Mouse (Mus musculus): ENCODE measurements at regions not wholly inside any gene's neighbourhood (a gene's known extent, or its start where the extent isn't known, plus 50 kb on each side); places are given as distances from the start of the nearest gene placed in this dataset.

- no peak for DNase-seq
These were observed 439.9 kb downstream of the Nyap2 start for GRCm38 (mm10) chr1:81516575-81517210.

DNA sequence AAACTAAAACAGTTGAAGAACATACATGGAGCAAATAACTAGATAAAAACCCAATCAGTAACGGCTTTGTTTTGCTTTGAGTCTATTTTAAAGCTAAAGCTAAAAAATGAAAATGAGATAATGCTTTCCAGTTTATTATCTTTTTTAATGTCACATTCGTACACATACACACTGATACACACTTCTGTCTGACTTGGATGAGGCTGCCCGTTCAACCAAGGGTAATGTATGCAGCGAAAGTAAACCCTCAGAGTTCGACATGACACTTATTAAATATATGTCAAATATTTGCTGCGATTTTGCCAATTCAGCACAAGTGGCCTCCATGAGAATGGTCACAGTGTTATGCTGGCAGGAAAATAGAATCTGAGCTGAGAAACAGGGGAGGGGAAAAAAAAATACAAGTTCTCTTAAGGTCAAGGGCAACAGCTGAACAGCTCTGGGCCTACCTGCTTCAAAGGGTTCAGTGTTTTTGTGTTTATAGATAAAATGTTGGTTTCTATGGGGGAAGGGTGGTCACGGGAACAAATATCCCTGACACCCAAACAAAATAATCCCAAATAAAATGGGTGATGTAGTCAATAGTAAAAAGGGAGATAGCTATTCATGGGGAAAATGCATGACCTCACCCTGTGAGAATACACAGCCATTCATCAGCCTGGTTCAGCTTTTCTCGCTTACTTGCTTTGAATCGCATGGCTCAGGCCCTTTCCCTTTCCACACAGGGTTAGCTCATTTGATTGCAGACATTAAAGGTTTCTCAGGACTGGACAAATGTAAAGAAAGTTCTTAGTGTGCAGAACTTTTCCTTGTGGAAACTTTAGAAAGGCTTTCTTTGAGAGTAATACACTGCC, 443.9 kb downstream of the Nyap2 start:
- no peak for DNase-seq

GRCm38 (mm10) chr1:81522929-81523328, 446.2 kb downstream of the Nyap2 start:
- DNase-seq: no peak

- DNase-seq: no peak
These were observed 449.1 kb downstream of the Nyap2 start for GRCm38 (mm10) chr1:81525821-81526220.

- no peak for DNase-seq
These were observed 461.1 kb downstream of the Nyap2 start for GRCm38 (mm10) chr1:81537836-81538235.

- DNase-seq: no peak
These were observed 463.0 kb downstream of the Nyap2 start for GRCm38 (mm10) chr1:81539591-81540311.

DNA sequence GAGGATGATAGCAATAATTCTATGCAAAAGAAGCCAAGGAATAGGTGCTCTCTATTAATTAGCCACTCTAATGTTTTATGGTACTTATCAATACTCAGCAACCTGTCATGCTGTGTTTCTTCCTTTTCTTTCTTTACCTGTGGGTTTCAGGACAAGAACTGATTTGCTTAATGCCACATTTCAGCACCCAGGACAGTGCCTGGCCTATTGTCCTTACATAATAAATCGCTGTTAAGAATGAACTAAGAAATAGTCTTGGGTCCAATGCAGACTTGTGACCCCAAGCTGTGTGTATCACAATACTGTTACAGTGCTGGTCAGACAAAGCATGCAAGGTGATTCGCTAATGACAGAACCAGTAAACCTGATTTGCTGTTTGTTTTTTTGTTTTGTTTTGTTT, 472.2 kb downstream of the Nyap2 start:
- no peak for DNase-seq

GRCm38 (mm10) chr1:81549706-81550105, 473.0 kb downstream of the Nyap2 start:
- no peak for DNase-seq

DNA sequence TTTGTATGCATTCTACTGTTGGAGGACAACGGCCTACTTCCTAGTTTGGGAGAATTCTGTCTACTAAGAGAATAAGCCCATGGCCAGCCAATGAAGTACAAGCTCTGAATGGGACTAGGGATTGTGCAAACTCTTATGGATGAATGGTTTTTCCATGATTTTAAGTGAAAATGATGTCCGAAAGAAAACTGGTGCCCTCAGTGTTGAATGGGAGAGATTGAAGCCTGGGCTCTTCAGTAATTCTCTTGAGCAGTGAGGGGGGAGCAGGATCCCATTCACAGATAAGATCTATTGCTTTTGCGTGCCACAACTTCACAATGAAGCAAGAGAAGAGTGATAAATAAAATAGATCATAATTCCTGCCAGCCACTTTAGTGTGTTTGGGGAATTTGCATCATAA, 476.0 kb downstream of the Nyap2 start:
- DNase-seq: no peak

DNA sequence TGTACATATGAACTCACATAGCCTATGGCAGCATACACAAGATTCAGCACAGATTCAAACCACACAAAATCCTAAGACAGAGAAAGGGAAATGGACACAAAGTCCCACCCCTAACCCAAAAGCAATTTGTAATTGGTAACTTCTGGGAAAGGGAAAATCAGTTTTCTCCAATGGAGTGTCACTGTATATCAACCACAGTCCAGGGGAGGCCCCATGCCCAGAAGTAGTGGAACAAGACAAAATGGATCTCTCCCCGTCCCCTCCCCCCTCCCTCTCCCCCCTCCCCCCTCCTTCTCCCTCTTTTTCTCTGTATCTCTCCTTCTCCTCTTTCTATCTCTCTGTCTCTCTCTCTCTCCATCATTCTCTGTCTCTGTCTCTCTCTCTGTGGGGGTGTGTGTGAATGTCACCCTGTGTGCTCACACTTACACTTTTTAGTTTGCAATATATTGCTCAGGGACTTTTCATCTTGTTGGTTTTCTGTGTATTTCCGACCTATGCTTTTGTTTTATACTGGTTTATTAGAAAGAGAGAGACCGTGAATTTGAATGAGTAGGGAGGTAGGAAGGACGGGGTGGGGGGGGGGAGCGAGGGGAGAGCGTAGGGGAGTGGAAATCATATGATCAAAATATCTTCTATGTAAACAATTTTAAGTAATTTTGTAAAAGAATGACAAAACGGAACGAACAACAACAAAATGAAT, 500.4 kb downstream of the Nyap2 start:
- no peak for DNase-seq

DNA sequence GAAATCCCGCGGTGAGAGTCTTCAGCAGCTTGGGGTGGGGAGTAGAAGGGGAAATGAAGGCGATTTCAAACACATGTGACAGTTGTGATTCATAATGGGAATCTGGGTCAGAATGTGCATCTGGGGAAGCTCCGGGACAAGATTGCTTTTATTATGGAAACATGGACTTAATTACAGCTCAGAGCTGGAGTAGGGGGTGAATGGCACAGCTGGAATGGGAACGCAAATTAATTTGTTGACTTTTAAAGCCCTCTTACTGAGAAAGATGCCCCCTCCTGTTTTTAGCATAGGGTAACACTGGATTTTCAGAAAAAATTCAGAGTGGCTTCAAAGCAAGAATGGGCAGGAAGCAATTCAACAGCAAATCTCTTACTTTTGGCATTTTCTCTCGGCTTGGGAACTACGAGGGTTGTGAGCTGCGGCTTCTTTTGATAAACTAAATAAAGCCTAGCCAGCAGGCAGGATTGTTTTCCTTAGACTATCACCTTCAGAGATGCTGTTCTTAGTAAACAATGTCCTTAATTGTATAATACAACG, 501.0 kb downstream of the Nyap2 start:
- no peak for DNase-seq

DNA sequence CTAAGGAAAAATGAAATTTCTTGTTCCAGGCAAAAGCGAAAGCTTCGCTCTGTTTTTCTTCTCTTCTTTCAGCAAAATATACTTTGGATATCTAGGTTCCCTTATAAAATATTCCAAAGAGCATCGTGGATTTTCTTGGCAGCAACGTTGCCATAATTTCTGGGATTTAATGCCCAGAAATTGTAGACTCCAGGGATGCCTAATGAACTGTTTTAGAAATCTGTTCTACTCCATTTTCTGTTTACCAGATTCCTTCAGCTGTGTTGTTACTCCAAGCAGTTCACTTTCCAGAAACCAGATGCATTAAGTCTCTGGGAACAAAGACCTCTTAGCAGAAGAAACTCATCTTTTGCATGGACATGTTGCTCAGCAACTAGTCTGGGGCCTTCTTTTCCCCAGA, 504.5 kb downstream of the Nyap2 start:
- no peak for DNase-seq

GRCm38 (mm10) chr1:81587780-81588307, 511.1 kb downstream of the Nyap2 start:
- no peak for DNase-seq

GRCm38 (mm10) chr1:81591623-81592022, 514.9 kb downstream of the Nyap2 start:
- no peak for DNase-seq

DNA sequence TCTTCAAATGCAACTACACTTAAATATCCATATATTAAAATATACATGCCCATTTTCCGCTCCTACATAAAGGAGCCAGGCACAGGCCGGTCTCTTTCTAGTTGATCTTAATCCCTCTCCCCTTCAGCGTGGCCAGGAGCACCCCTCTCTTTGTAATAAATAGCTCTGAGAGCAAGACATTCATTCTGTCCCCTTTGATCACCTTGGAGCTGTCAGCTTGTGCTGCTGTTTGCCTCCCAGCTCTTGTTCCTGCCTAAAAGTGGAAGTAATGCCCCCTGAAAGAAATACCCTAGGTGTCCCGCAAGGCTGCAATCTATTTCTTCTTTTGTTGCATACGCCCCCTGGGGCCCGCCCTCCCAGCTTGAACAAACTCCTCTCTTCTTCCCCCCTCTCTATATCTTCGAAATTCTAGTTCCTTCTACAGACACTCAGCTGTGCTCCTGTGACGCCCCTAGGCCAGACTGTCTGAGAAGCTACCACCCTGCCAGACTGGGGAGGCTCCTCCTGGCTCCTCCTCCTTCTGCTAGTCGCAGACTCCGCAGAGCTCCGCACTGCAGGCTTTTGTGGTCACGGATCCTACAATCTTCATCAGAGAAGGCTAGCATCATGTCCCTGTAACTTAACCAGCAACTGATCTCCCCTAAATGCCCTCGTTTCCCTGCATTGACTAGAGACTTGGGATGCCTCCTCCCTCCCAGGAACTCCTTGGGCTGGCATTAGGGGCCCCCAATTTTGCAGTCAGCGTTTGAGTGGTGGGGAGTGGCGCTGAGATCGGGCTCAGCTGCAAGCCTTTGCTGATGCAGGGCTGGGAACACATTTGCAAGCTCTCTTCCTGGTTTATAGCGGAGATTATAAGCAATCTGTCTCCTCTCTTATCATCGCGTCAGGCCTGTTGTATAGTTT, 516.8 kb downstream of the Nyap2 start:
- DNase-seq: peak; percentile 27

DNA sequence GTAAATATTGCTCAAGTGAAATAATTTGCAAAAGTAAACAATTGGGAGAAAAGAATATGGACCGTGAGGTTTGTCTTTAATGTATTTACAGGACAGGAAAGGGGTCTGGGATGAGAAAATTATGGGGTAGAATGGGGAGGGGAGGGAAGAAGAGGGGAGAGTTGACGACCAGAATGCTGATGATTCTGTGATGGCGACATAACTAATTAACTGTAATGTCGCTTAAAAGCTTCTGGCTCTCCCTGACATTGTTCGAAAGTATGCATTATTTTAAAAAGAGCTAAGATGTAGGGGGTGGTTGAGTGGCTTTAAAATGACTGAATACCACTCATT, 517.4 kb downstream of the Nyap2 start:
- DNase-seq: no peak

GRCm38 (mm10) chr1:81594606-81595005, 517.9 kb downstream of the Nyap2 start:
- no peak for DNase-seq

- no peak for DNase-seq
These were observed 532.0 kb downstream of the Nyap2 start for GRCm38 (mm10) chr1:81608772-81609171.

GRCm38 (mm10) chr1:81618880-81619279, 542.1 kb downstream of the Nyap2 start:
- no peak for DNase-seq

DNA sequence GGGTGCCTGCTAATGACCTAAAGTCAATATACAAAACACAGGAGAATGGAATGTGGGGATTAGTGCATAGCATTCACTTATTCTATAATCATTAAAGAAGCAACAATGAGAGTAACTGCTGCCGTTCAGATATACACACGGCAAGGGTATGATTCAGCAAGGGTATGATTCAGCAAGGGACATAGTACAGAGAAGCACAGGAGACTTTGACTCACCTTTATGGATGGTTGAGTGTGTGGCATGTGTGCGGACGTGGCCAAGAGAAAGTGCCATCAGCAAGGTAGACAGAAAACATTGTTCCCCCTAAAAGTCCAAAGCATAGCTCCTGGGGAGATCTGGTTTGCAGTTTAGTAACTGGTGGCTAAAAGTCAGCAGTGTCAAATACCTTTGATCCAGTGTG, 547.4 kb downstream of the Nyap2 start:
- DNase-seq: no peak

DNA sequence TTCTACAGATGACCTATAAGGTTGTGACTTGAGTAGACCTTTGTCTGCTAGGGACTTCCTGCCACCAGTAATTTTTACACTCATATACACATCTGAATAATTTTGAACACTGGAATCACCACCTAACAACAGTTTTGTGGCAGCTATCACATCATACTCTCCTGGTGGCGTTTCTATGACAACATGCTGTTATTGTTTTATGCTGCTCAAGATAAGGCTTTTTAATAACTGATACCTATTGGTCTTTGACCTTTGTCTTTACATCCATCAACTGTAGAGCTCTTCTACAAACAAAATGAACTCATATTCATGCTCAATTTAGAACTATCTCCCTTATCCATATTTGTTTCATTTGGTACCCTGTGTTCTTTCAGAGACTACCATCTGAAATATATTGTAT, 556.0 kb downstream of the Nyap2 start:
- no peak for DNase-seq
